Mouse (Mus musculus) limb, embryonic 14.5 days (tissue): Measurements from ENCODE around the gene Angptl8. TPM values are rescaled to one million over a fixed set of nuclear protein-coding genes. Genes with fewer than 3 reads are reported as not detected.

Experiments
- ATAC-seq: fragments of 200-750 bp; cut with Nextera tagmentation; 2 replicates; pipeline ENCODE4 v1.8.0; 2017; ENCODE audit warnings: low read depth, moderate number of reproducible peaks, moderate TSS enrichment; ENCODE audit not compliant: low FRiP score
- DNase-seq: peaks from one replicate; pipeline ENCODE4 v3.0.0-alpha.2; 2015; ENCODE audit warnings: low spot score
- H3K27ac ChIP-seq: fragments of 300-500 bp; sonication (generic); replicated peaks from 2 replicates; pipeline ENCODE4 v1.5.1; 2014; ENCODE audit warnings: low read depth, mild to moderate bottlenecking, low read length, moderate library complexity, mixed read lengths
- H3K27me3 ChIP-seq: fragments of 300-500 bp; sonication (generic); 2 replicates; pipeline ENCODE4 v1.6.1; 2014; ENCODE audit warnings: low read length, mixed read lengths; ENCODE audit not compliant: control insufficient read depth, insufficient read depth
- H3K36me3 ChIP-seq: fragments of 300-500 bp; sonication (generic); 2 replicates; pipeline ENCODE4 v1.6.1; 2014; ENCODE audit warnings: mild to moderate bottlenecking, low read length, moderate library complexity, mixed read lengths; ENCODE audit not compliant: control insufficient read depth, insufficient read depth
- H3K4me1 ChIP-seq: fragments of 300-500 bp; sonication (generic); 2 replicates; pipeline ENCODE4 v1.6.1; 2014; ENCODE audit warnings: antibody characterized with exemption, low read length, mixed read lengths; ENCODE audit not compliant: control insufficient read depth, insufficient read depth
- H3K4me2 ChIP-seq: fragments of 300-500 bp; sonication (generic); replicated peaks from 2 replicates; pipeline ENCODE4 v1.6.1; 2014; ENCODE audit warnings: low read depth, mild to moderate bottlenecking, low read length, moderate library complexity; ENCODE audit not compliant: severe bottlenecking
- H3K4me3 ChIP-seq: fragments of 300-500 bp; sonication (generic); replicated peaks from 2 replicates; pipeline ENCODE4 v1.5.1; 2014; ENCODE audit warnings: low read length
- H3K9ac ChIP-seq: fragments of 300-500 bp; sonication (generic); 2 replicates; pipeline ENCODE4 v1.6.1; 2014; ENCODE audit warnings: mild to moderate bottlenecking, low read depth, low read length, moderate library complexity; ENCODE audit not compliant: severe bottlenecking
- H3K9me3 ChIP-seq: fragments of 300-500 bp; sonication (generic); 2 replicates; pipeline ENCODE4 v1.6.1; 2016; ENCODE audit warnings: low read length; ENCODE audit not compliant: control insufficient read depth
- POLR2A ChIP-seq: fragments of 200-500 bp; IDR thresholded peaks from 2 replicates; pipeline ENCODE4 v1.8.0; 2012; ENCODE audit warnings: inconsistent platforms, mild to moderate bottlenecking, moderate library complexity, borderline replicate concordance; ENCODE audit not compliant: insufficient read depth, insufficient read length; ENCODE audit errors: extremely low read depth
- WGBS: fragments of 180-500 bp; shearing (Covaris S2); extraction: QIAGEN DNeasy Blood & Tissue Kit; methylation state at CpG from one replicate; pipeline ENCODE4 v1.1.7; 2014; 5-methylcytosine and 5-hydroxymethylcytosine counted together
- polyA plus RNA-seq, 2 experiments: library from polyadenylated mRNA; depleted of rRNA in 1 of 2; stranded (reverse) in 1 of 2; unstranded in 1 of 2; fragments of >200 nt; fragmentation: Nextera tagmentation in 1 of 2; extraction: Ambion mirVana in 1 of 2; gene quantifications; 2 replicates each; pipeline versions ENCODE4 v1.2.1 to v1.2.3; 2012 to 2014

Gene Angptl8
- polyA plus RNA-seq, 2 experiments = 0.44 TPM; not detected in 1

DNA sequence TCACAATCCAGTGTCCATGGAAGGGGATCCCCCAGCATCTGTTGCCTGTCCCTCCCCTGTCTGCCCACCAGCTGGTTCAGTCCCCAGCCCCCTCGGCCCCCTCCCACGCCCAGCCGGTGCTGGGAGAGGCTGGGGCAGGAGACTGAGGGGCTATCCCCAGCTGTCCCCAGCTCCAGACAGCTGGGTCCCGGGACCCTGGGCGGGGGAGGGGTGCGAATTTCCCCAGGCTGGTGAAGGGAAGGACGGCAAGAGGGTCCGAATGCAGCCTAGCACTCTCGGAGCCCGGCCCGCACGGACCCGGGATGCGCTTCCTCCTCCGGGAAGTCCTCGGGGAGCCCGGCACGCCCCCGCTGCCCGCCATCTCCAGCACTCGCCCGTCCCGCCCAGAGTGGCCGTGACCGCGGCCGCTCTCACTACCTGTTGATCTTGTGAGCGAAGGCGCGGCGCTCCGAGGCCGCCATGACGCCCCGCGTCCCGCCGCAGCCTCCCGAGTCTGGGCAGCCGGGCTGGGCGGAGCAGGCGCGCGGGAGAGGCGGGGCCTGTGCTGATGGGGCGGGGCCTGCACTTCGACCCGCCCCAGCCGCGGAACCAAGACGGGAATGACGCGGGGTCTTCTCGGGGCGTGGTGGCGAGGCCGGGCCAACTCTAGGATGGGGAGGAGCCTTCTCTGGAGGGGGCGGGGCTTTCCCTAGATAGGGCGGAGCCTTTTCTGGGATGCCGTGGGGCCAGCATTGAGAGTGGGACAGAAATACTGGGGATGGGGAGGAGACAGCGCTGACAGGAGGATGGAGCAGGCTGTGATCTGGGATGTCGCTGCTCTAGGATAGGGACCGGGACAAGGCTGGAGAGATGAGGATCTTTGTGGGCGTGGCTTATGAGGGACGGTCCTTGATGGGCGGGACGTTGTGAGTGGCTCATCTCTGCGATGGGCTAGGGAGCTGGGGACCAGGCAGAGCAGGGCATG lies 17.1 kb downstream of the Angptl8 start, which contains the start of gene Dock6:
Gene Dock6 (minus strand): TSS at position 508 of the 964 bp plus-strand sequence.
- TF ChIP-seq POLR2A = peak; percentile 88; the same call in 1 of the 2 replicates
- Histone ChIP-seq H3K4me3 (peak within 1 kb of the TSS; percentile 83), H3K36me3 (no peaks in the 10 kb centered on the region), H3K4me2 (peak within 1 kb of the TSS; percentile 79), H3K27ac (peak within 1 kb of the TSS; percentile 38; the same call in 1 of the 2 replicates), H3K9ac (peak within 1 kb of the TSS; percentile 84), H3K27me3 (no peaks in the 10 kb centered on the region), H3K4me1 (peaks cover 15% of the 10 kb centered on the region), H3K9me3 (no peaks in the 10 kb centered on the region)
- DNase-seq (peak; percentile 88), ATAC-seq (peak; percentile 93)
- under 1% methylated on average over 47 of the region's 68 CpGs for WGBS

DNA sequence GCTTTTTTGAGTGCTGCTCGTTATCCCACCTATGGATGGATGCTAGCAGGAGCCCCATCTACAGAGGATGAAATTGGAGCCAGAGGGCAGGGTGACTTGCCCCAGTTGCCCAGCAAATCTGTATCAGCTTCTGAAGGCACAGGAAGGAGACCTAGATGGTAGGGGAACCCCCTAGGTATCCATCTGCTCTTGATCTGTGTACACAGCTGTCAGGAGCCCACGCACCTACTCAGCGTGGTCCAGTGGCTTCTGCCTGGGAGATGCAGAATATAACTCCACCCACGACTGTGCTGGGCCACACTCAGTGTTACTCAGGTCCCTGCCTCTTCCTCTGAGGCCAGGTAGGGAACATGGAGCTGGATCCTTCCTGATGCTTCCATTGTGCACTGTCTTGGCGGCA lies 18.7 kb downstream of the Angptl8 start:
- H3K9ac ChIP-seq = no peak overlapping the region
- DNase-seq = no peak
- no peaks in the 10 kb centered on the region for H3K27me3 ChIP-seq
- 75% methylated on average over 5 of the region's 5 CpGs for WGBS
- TF ChIP-seq POLR2A = no peak
- H3K4me2 ChIP-seq = no peak overlapping the region
- no peaks in the 10 kb centered on the region for H3K36me3 ChIP-seq
- no peak overlapping the region for H3K4me3 ChIP-seq
- H3K9me3 ChIP-seq = no peaks in the 10 kb centered on the region
- ATAC-seq = no peak
- H3K27ac ChIP-seq = no peak overlapping the region
- H3K4me1 ChIP-seq = peaks cover 5% of the 10 kb centered on the region; the same call in 1 of the 2 replicates

DNA sequence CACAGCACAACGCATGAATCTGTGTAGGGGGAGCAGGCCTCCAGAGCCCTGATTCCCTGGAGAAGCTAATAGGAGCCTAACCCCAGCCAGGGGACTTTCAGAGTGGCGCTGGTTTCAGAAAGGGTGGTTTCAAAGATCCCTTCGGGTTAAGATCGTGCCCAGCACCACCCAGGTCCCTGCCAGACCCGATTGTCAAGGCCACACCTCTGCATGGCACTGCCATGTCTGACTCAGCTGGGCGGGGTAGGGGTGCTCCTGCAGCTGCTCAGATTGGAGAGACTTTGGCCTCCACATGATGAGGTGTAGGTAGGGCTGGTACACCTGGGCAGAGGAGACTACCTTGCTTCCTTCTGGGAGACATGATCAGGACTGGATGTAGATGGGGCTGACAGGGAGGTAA lies 19.6 kb downstream of the Angptl8 start:
- no peak for ATAC-seq
- WGBS = 85% methylated on average over 6 of the region's 6 CpGs
- Histone ChIP-seq H3K4me1 (peaks cover 3% of the 10 kb centered on the region; the same call in 1 of the 2 replicates), H3K36me3 (no peaks in the 10 kb centered on the region), H3K4me2 (no peak overlapping the region), H3K27me3 (no peaks in the 10 kb centered on the region), H3K9ac (no peak overlapping the region), H3K27ac (no peak overlapping the region), H3K4me3 (no peak overlapping the region), H3K9me3 (no peaks in the 10 kb centered on the region)
- TF ChIP-seq POLR2A = no peak
- DNase-seq = no peak

DNA sequence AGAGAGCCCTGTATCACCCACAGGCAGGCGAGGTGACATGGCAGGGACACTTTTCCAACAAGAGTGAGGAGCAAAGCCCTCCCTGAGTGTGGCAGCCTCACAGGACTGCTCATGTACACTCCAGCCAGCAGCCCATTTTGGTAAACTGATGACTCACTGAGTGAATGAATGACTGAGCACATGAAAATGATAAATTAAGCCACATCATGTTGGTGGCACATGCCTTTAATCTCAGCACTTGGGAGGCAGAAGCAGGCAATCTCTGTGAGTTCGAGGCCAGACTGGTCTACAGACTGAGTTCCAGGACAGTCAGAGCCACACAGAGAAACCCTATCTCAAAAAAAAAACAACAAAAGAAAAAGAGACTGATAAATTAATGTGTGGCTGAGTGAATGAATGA lies 22.2 kb downstream of the Angptl8 start:
- Histone ChIP-seq H3K9me3 (no peaks in the 10 kb centered on the region), H3K4me3 (no peak overlapping the region), H3K4me1 (no peaks in the 10 kb centered on the region), H3K9ac (no peak overlapping the region), H3K27me3 (no peaks in the 10 kb centered on the region), H3K27ac (no peak overlapping the region), H3K4me2 (no peak overlapping the region), H3K36me3 (no peaks in the 10 kb centered on the region)
- no peak for TF ChIP-seq POLR2A
- ATAC-seq (no peak), DNase-seq (no peak)
- 75% methylated on average over 2 of the region's 2 CpGs for WGBS

DNA sequence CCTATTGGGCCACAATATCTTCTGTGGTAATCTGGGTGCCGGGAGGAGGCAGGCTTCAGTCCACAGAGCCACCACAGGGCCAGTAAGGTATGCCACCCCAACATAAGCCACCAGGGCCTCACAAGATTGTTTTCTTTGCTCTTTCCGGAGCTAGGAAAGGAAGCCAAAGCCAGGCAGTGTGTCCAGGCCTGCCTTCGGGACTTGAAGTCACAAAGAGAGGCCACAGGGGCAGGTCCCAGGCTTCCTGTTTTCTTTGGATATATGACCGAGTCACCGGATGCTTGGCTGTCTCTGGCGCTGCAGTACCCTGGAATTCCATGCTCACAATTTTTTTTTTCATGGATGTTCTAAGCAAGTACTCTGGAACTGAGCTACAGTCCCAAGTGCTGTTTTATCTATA lies 22.8 kb downstream of the Angptl8 start:
- H3K4me2 ChIP-seq = no peak overlapping the region
- H3K27ac ChIP-seq = no peak overlapping the region
- DNase-seq (peak; percentile 30), ATAC-seq (no peak)
- no peaks in the 10 kb centered on the region for H3K27me3 ChIP-seq
- H3K36me3 ChIP-seq = no peaks in the 10 kb centered on the region
- TF ChIP-seq POLR2A = no peak
- H3K9me3 ChIP-seq = no peaks in the 10 kb centered on the region
- no peak overlapping the region for H3K9ac ChIP-seq
- 59% methylated on average over 6 of the region's 6 CpGs for WGBS
- H3K4me1 ChIP-seq = no peaks in the 10 kb centered on the region
- no peak overlapping the region for H3K4me3 ChIP-seq
